Mouse (Mus musculus) spleen, postnatal 4 days (tissue): ENCODE measurements around the gene Slc35f1.

Source experiments
- DNase-seq, 2 experiments: peaks; one replicate each; pipeline ENCODE4 v3.0.0; 2022; ENCODE audit warnings: low spot score in 2 of 2

The Slc35f1 gene

DNA sequence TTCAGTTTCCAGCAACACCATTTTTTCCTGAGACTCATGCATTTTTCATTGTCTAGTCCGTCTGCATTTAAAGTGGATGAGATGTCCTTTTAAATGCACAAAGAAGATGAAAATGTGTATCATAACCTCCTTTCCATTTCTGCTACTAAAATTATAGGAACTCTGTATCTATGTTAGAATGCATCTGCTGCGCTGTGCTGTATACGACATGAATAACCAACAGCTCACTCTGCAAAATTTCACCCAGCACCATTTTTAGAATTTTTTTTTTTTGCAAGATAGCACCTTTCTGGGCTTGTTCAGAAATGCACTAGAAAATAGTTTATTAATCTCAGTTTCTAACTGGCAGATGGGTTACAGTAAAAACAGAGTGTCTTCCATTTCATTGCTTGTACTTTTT, 236.0 kb downstream of the Slc35f1 start:
- DNase-seq = no peak

DNA sequence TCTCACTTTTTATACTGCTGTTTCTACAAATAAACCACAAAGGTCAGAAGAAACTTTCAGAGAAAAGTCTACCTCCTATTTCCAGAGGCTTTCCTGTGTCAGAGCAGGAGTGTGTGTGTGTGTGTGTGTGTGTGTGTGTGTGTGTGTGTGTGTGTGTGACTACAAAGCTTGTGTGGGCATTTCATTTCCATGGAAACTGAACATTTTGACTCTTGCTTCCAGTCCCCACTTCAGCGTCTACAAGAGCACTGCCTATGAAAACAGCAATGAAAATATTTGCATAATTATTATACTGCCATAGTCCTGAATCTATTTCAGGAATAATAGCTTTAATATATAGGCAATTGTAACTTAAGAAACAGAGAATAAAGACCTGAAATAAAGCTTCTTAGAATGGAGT, 241.8 kb downstream of the Slc35f1 start:
- DNase-seq = no peak

DNA sequence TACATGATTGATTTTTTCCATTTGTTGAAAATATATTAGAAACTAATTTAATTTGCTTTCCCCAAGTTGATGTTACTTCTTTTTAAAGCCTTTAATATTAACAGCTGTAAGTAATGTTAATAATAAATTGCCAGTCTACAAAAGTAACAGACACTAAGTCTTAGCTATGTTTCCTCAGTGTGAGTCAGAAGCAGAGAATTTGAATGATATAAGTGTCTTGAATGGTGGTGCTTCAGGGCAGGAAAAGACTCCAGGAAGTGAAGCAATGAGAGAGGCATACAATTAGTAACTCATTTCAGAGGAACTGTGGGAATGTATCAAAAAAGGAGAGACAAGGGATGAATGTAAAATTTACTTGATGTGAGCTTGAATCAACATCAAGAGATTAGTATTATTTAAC, 244.3 kb downstream of the Slc35f1 start:
- DNase-seq = no peak

DNA sequence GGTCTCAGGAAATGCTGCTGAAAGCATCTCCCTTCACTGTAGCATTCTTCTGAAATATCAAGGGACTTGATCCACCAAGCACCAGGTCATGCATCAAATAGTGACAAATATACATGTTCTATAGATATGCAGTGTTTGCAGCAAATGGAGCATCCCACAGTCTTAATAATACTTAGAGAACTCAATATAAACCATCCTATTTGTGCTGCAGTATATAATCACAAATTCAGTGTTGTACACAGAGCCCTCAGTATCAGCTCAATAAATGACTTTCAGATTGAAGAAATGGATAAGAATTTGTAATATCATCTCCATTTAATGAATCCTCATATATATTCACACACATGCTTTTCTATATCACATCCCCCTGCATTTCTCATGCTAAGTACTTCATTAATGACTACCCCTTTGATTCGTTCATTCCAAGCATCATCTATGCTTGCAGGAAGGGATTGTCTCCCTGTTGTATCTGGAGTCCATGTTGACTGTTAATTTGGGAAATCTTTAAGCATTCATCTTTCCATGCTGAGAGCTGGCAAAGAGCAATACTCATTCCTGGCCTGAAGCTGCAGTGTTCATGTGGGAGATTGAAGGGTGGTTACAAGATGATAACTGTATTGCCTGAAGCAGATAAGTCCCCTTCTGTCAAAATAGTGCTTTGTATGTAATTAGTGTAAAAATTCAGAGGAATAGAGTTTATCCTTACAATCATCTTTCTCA, 249.9 kb downstream of the Slc35f1 start:
- no peak for DNase-seq

DNA sequence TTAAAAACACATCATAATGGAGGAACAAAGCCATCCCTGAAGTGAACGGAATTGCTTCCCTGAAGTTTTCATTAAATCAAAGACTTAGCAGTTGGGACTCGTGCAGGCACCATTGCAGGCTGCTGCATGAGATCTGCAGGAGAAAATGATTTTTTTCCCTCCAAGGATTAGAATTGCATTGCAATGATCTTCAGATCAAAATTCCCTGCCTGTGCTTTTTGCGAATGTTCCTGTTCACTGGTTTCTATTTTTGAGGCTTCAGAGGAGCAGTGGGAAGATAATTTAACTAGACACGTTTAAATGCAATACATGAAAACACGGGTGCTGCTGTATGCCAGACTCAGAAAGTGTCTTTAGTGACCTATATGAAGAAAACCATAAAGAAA, 250.5 kb downstream of the Slc35f1 start:
- DNase-seq = no peak

DNA sequence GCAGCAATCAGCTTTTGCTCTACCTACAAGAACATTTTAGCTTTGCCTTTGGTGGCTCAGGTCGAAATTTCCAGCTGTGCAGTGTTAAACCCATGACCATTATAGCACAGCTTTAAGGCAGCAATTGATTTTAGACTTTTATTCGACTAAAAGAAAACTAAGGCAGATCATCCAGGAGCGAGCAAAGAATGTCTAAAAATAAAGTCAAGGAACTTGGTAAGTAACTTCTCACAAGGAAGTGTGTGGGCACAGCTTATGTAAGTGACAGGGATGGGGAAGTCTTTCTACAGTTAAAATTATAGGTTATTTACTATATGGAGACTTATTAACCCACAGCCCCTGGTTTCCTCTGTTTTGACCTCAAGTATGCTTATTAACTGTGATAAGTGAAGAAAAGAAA, 262.2 kb downstream of the Slc35f1 start:
- DNase-seq = no peak

DNA sequence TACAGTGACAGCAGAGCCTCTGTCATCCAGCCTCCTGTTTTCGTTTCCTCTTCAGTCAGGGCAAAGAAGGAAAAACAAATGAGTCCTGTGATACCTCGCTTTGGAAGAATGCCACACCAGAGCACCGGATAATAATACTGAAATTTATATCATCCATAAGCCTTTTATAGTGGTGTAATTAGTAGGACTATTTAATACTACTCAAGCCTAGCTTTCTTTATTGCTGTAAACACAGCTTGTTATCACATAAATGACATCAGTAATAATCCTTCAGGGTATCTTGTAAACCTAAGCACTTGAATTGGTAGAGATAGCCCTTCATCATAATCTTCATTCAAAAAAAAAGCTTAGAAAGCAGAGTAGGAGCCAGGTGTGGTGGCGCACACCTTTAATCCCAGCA, 266.4 kb downstream of the Slc35f1 start:
- DNase-seq = no peak

DNA sequence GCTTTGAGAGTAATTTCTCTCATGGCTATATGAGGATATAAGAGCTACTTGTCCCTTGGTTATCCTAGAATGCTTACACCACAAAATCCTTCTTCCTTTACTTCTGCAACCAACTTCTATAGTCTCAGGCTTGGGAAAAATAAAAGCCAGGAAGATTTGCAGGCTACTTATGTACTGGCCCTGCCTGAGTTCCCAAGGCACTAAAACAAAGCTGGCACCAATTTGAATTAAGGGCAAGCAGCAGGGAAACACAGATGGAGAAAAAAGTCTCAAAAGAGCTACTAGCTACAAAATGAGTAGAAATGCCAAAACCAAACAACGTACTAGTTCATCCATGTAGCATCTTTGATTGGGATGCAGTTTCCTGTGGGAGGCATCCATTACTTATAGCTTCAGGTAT, 288.9 kb downstream of the Slc35f1 start:
- no peak for DNase-seq

DNA sequence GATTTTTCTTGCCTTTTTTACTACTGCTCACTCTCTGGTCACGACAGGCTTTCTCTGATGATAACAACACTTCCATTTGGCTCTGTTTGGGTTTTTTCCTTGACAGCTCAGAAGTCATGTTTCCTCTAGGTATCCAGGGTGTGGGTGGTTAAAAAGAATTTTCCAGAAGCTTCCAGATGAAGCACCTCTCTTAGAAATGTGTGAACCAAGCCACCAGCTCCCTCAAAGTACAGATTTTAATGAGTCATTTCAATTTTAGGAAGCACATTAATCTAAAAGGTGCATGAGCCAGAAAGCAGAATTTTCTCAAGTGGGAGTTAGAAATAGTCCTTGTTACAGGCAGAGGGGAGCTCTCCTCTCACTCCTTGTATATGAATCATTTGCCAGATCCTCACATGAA, 292.5 kb downstream of the Slc35f1 start:
- DNase-seq = no peak

DNA sequence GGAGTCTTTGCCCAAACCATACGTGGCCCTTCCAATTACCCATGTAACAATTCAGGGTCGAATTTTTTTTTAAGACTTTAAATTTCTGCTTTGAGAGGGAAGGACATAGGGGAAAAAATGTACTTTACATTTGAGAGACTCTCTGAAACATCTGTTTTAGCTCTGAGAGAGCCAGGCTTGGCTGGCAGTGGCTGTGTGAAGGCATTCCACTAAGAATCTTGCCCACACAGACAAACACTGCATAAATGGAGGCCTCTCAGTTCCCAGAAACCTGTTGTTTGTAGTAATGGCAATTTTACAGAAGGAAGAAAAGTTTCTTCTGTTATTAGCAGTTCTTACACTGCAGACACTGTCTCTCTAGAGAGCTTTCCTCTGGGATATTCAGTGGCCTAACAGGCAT, 301.9 kb downstream of the Slc35f1 start:
- no peak for DNase-seq

DNA sequence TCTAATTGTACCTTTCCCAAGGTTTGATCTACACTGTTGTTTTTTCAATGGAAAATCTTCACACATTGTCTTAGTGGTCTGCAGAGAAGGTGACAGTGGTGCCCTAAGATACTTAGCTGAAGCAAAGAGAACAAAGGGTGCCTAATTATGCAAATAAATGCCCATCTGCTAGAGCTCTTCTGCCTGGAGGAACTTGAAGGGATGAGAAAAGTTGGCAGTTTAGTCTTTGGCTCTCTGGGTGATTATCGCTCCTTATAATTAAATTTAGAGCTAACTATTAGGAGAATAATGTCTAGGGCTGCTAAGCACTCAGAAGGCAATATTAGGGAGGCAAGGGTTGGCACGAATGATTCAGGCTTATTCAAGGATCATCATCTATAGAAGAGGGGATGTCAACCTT, 306.6 kb downstream of the Slc35f1 start:
- no peak for DNase-seq

DNA sequence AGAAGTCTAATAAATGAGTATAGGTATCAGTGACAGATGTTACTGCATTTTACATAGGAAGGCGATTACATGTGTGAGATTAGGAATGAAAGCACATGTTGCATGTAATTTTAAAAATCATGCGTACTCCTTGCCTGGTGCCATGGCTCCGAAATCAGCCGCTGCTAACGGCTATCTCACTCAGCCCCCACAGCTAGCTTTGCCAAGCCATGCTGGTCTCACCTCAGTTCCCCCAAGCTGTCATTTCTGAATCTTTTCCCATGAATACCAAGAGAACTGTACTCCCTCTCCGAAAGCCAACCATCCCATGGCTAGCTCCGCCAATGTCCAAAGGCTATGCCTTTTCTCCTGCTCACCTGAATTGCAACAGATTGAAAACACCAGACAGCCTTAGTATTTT, 310.8 kb downstream of the Slc35f1 start:
- DNase-seq = no peak

DNA sequence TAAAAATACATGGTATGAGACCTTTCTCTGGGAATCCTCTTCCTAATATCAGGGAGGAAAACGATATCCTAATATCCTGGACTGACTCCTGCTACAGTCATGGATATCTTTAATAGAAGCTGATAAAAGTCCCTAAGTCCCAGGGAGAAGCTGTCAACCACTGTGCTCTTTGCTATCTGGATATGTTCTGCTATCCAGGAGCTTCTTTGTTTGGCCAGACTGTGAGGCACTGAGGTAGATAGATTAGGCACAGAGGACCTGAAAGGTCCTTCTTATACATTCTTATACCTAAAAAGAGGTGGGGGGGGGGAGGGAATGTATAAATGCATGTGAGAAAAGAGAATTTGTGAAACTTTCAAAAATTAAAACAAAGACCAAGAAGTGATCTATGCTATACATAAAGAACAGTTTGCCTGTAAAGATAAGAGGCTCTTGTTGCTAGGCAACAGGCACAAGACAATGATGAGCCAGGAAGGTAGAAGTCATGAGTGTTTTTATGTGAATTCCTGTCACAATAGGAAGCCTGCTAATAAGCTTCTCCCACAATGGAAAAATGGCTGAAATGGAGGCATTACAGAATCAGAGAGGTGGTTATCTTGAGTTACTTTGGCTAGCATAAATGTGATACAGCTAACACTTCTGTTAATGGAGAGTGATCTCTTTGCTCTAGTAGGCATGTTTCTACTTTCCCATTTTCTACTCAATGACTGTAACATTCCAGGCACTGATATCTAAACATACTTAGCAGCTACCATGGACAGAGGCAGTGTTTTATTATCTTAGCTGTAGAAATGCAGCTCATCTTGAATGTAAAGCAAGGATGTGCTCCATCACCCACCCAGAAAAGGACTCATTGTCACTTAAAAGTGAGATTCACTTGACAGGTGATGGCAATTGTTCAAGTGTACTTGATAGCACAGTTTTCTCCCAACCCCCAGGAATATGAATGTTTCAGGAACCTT, 316.2 kb downstream of the Slc35f1 start:
- no peak for DNase-seq

DNA sequence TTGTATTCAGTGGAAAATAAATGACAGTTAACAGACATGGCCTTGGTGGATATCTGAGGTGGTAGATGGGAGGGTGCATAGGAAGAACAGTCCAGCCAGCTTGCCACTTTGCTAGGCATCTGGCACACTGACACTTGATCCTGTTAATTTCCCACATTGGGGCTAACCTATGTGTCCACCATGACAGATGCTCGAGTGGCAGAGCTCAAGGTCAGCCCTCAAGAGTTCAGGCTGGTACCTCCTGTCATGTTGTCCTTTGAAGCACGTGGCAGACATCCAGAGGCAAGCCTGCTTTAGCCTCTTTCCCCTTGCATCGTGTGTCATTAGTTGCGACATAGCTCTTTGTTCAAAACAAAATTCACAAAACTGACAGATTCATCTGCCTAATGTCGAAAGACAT, 323.5 kb downstream of the Slc35f1 start:
- no peak for DNase-seq

DNA sequence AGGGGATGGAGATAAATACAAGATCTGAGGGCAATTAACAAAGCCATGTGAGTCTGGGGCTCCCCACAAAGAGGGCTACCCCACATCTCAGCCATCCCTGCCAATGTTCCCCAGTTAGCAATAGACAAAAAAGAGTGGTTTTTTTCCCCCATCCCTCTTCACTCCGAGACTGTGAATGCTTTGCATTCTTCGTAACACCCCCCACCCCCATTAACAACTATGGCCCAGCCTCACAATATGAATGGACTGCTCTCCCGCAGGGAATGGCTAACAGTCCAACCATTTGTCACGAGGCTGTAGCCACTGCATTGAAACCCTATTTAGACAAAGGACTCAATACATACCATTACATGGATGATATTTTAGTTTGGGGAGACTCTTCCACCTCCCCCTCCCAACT, 338.1 kb downstream of the Slc35f1 start:
- no peak for DNase-seq

DNA sequence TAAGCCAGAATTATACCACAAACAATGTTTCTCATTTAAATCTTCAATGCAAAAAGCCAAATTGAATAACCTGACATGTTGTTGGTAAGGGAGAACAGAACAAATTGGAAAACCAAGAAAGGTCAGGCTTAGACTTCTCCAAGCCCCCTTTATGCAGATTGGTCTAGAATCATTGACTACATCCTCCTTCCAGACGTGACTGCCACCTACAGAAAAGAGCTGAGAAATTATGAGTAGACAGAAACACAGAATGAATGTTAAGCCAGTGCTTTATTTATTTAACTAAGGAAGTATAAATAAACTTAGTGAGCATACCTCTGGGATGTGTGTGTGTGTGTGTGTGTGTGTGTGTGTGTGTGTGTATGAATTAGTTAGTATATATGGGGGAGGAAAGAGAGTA, 344.9 kb downstream of the Slc35f1 start:
- no peak for DNase-seq

DNA sequence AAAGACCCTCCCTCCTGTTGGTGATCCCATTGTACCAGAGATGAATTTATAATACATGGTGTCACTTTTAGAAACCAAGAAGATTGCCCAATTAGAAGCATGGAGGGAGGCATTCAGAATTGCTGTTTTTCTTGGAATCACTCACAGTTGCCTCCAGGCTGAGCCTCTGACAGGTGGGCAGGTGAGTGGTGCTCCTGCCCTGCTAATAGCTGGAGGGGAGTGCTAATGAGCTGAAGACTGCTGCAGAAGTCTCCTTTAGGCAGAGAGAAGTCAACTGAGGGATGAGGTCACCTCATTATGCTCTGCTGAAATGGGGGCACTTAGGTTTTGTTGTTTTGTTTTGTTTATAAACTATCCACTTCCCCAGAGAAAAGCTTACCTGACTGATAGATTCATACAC, 355.6 kb downstream of the Slc35f1 start:
- DNase-seq = no peak

DNA sequence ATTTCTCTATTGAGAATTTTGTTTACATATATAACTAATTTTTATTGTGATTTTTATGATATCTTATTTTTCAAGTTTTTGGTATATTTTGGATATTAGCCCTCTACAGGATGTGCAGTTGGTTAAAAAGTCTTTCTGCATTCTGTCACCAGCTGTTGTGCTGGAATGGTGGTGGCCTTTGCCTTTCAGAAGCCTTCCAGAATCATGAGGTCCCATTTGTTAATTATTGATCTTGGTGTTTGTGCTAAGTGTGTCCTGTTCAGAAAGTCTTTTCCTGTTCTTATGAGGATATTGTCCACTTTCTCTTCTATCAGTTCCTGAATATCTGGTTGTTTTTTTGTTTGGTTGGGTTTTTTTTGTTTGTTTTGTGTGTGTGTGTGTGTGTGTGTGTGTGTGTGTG, 362.2 kb downstream of the Slc35f1 start:
- DNase-seq = no peak

DNA sequence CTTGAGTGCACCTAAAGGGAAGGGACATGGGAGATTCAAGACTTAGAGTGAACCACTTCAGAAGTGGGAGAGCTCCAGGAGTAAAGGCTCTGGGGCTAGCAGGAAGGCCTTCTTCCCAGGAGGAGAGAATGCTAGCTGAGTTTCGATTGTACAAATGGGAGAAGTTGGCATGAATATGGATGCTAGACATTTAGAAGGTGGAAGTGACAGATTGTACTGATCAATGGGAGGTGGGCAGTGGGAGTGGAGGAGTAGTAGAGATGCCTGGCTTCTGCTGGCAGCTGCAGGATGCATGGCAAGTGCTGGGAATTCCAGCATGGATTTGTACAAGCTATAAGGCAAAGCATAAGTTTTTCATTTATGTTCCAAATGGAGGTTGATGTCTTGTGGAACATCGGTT, 370.4 kb downstream of the Slc35f1 start:
- no peak for DNase-seq

DNA sequence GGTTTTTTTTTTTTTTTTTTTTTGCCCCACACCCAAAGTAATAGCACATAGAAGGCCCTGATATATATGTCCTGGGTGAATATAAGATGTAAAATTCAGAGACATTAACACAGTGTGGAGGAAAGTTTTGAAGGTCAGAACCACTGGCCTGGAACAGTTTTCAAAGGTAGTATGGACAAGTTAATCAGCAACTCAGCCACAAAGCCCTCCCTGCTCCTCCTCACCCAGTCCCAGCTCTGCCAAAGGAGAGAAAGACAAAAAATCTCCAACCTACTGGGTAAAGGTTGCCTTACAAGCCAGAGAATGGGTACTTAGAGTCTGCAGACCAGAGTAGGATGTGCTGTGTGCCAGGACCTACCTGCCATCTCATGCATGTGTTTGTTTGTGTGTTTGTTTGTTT, 372.4 kb downstream of the Slc35f1 start:
- no peak for DNase-seq

DNA sequence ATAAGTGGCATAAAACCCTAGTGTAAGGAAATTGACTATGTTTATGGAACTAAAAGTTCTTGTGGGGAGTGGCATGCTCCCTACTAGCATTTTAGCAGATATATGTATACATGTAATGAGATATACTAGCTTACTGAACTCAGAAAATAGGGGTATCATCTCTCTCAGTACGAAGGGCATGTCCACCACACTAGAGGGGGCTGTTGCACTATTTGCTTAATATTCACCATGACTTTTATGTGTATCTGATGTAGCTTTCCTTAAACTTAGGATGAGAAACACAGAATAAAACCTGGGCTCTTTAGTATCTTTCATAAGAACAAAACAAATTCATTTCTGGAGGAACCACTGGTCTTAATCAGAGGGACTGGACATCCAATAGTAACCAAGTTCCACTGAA, 397.5 kb downstream of the Slc35f1 start:
- DNase-seq = no peak

DNA sequence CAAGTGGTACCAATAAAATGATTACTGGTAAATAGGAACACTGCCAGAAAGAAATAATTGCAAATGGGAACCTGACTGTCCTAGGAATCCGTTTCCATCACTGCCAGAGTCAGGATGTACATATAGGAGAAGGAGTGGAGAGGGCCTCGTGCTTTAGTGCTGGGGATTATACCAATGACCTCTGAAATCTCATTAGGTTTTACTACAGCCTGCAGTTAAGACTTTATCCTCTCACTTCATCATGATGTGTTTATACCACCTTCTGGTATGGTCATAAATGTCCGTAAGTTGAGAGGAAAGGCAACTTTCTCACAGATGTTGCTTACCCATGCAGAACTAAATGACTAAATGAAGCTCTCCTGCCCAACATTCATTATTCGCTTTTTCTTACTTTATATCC, 401.2 kb downstream of the Slc35f1 start:
- DNase-seq = no peak

DNA sequence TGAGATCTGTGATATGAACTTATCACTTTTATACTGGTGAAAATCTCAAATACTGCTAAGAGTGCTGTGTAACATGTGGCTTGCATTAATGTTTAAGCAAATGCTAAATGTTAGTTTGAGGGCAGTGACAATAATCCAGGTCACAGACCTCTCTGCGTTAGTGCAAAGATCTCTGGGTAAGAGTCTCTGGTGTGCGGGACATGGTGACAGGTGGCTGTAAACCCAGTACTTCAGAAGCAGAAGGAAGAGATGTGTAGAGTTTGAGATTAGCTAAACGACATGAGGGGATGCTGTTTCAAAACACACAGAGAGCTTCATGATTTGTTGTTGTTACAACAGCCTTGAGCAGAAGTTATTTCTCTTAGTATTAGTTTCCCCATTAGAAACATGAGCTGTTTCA, 406.1 kb downstream of the Slc35f1 start:
- DNase-seq = no peak
